Mouse (Mus musculus) erythroblast, embryonic 14.5 days (primary cell): ENCODE data around the gene Rnf212b.

ENCODE experiments used
- GATA1 ChIP-seq: IDR thresholded peaks from 2 replicates; pipeline ENCODE4 v1.6.1; 2012; ENCODE audit warnings: low read length, inconsistent platforms, mixed read lengths
- TAL1 ChIP-seq: IDR thresholded peaks from 3 replicates; pipeline ENCODE4 v1.6.1; 2012; ENCODE audit warnings: low read length, inconsistent platforms, mixed read lengths

GRCm38 (mm10) chr14:54775534-54776041, 38.4 kb upstream of the Rnf212b start:
- TF ChIP-seq GATA1: no peak
- TF ChIP-seq TAL1: no peak
